Mouse (Mus musculus): ENCODE results near the gene Abca2.
A peak's percentile ranks its signal among the peaks of the same experiment; 100 is the strongest.
"Not testable (repeated sequence)": the region's sequence is repeated elsewhere in the genome, so short reads cannot be mapped to it uniquely, and the experiment has no call there.

The Abca2 gene

GRCm38 (mm10) chr2:25428442-25429236, at the start of gene Abca2:
Abca2 (plus strand) TSS chr2:25428703.
- DNase-seq (ENCODE audit: low spot score) = peak; percentile 86

GRCm38 (mm10) chr2:25384492-25384891, 44.0 kb upstream of the Abca2 start:
- DNase-seq (ENCODE audit: low spot score) = no peak

DNA sequence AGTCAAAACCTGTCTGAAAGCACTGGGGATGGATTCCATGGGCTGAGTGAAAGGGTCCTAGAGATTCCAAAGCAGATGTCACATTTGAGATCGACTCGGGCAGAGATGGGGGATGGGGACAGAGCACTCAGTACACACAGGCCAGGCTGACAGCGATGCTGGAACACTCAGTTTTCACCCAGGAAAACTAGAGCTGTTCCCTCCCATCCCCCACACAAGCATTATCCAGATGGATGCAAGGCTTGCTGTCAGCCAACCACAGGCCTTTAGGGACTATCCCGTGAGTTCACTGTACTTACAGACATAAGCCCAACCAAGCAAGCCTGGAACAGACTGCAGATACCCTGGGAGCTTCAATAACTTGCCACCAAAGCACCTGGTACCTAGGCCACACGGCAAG, 37.2 kb upstream of the Abca2 start:
- no peak for DNase-seq (ENCODE audit: low spot score)

GRCm38 (mm10) chr2:25394281-25395221, 34.0 kb upstream of the Abca2 start:
- DNase-seq (ENCODE audit: low spot score) = no peak

DNA sequence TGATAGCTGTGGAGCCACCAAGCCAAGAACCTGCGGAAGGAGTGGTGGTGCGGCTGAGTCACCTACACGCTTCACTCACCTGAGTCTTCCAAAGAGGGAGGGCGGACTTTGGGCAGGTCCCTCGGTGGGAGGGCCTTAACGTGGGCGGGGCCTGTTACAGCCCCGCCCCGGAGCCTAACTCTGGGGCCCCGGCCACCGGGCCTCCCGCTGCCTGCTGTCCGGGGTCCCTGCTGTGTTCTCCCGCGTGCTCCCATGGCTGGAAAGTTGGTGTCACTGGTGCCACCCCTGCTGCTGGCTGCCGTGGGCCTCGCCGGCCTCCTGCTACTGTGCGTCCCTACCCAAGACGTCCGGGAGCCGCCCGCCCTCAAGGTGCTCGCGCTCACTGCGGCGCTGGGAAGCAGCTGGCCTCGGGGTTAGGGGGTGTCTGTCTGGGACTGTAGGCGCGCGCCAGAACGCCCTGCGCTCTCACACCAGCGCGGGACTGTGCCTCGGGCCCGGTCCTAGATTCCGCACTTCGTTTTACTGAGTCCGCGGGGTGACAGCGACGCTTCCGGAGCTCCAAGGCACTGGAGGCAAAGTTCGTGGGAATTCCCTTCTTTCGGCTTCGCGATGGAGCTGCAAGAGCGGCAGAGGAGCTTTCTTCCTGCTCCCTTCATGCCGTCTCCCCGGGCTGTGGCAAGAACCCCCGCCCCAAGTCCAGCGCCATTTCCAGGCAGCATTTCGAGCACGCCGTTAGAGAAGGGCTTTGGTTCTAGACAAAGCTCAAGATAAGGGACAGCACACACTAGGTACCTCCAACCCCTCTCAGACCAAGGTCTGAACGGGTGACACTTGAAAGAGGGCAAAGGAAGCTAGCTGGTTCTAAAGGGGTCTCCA, 32.5 kb upstream of the Abca2 start, which contains the start of gene Entpd2:
Gene Entpd2, plus strand, starts transcription at position 154 of the 876 bp plus-strand sequence.
- DNase-seq (ENCODE audit: low spot score) = no peak

GRCm38 (mm10) chr2:25396597-25396983, 31.9 kb upstream of the Abca2 start:
- no peak for DNase-seq (ENCODE audit: low spot score)

DNA sequence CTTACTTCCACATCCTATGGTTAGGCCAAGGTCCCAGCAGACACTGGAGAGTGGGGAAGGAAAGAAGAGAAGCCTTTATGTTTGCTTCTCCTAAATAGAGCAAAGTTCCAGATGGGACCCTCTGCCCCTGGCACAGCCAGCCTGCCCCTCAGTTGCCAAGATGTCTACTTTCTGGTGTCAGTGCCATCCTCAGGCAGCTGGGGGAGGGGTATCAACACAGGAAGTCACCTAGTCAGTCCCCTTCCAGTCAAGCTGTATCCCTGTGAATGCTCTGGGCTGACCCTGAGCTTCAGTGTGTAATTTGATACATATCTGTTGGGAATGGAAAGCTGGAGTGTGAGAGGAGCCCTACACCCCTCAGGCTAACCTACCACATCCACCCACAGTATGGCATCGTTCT, 31.5 kb upstream of the Abca2 start:
- no peak for DNase-seq (ENCODE audit: low spot score)

GRCm38 (mm10) chr2:25398065-25398464, 30.4 kb upstream of the Abca2 start:
- no peak for DNase-seq (ENCODE audit: low spot score)

DNA sequence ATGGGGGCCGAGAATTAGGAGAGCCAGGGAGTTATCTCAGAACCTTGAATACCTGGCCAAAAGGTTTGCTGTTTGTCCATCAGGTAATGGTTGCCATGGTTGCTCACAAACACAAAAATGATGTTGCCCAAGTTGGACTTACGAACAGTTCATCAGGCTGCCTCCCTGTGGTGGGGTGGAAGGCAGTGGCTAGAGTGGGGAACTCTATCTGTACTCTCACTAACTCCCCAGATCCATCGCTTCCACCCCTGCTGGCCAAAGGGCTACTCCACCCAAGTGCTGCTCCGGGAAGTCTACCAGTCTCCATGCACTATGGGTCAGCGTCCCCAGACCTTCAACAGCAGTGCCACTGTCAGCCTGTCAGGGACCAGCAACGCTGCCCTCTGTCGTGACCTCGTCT, 29.5 kb upstream of the Abca2 start, which contains the start of gene Npdc1:
Gene Npdc1, plus strand, starts transcription at position 301 of the 400 bp plus-strand sequence.
- DNase-seq (ENCODE audit: low spot score) = no peak

DNA sequence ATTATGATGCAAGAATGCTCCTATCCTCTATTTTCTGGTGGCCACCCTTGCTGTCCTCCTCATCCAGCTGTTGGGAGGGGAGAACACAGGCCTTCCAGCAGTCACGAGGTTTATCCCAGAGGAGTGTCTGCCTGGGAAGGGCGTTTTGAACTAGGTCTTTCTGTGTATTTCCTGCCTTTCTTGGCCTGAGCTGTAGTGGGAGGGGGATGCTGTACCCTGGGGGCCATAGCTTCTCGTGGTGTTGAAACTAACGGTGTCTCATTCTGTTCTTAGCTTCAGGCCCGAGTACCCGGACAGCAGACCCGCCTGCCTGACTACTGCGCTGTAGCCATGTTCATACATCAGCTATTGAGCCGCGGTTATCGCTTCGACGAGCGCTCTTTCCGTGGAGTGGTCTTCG, 28.2 kb upstream of the Abca2 start:
- no peak for DNase-seq (ENCODE audit: low spot score)

DNA sequence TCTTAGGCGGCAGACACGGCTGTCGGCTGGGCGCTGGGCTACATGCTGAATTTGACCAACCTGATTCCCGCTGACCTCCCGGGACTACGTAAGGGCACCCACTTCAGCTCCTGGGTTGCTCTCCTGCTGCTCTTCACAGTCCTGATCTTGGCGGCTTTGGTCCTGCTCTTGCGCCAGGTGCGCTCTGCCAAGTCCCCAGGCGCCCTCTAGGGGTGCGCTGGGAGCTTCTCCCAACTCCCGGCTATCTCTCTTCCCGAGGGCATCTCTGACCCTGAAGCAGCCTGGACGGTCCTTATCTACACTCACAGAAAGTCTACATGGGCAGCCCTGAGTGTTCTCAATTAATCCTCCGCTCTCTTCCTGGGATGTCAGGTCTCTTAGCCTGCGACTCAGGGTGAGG, 27.7 kb upstream of the Abca2 start:
- no peak for DNase-seq (ENCODE audit: low spot score)

GRCm38 (mm10) chr2:25402377-25402971, 26.0 kb upstream of the Abca2 start:
- peak; percentile 80 for DNase-seq (ENCODE audit: low spot score)

- no peak for DNase-seq (ENCODE audit: low spot score)
Observed at GRCm38 (mm10) chr2:25402972-25403601, 25.4 kb upstream of the Abca2 start.

DNA sequence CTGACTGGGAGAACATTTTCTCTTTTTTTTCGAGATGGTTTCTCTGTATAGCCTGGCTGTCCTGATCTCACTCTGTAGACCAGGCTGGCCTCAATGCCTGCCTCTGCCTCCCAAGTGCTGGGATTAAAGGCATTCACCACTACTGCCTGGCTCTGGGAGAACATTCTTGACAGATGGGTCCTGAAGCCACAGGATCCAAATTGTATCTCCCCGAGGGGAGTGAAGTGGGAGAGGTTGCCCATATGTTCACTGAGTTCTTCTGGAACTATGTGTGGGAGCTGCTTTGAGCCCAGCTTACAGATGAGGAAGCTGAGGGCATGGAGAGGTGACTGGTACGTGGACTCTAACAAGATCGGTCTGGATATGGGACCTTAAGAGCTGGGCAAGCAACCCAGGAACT, 24.5 kb upstream of the Abca2 start:
- no peak for DNase-seq (ENCODE audit: low spot score)

DNA sequence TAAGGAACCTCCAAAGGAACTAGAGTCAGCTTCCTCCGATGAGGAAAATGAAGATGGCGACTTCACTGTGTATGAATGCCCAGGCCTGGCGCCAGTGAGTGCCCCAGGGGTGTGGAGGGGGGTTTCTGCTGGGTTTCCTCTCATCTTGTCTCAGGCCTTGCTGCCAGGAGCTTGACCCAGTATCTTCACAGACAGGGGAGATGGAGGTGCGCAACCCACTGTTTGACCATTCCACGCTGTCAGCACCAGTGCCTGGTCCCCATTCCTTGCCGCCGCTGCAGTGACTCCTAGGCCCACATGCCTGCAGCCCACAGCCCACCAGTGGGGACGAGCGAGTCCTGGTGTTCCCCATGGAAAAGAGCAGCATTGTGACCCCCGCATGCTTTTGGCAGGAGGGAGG, 19.6 kb upstream of the Abca2 start:
- DNase-seq (ENCODE audit: low spot score) = no peak

GRCm38 (mm10) chr2:25413436-25413835, 15.1 kb upstream of the Abca2 start:
- not testable (repeated sequence) for DNase-seq (ENCODE audit: low spot score)

- no peak for DNase-seq (ENCODE audit: low spot score)
Observed at GRCm38 (mm10) chr2:25417426-25417825, 11.1 kb upstream of the Abca2 start.

GRCm38 (mm10) chr2:25421896-25422295, 6.6 kb upstream of the Abca2 start:
- DNase-seq (ENCODE audit: low spot score) = no peak

DNA sequence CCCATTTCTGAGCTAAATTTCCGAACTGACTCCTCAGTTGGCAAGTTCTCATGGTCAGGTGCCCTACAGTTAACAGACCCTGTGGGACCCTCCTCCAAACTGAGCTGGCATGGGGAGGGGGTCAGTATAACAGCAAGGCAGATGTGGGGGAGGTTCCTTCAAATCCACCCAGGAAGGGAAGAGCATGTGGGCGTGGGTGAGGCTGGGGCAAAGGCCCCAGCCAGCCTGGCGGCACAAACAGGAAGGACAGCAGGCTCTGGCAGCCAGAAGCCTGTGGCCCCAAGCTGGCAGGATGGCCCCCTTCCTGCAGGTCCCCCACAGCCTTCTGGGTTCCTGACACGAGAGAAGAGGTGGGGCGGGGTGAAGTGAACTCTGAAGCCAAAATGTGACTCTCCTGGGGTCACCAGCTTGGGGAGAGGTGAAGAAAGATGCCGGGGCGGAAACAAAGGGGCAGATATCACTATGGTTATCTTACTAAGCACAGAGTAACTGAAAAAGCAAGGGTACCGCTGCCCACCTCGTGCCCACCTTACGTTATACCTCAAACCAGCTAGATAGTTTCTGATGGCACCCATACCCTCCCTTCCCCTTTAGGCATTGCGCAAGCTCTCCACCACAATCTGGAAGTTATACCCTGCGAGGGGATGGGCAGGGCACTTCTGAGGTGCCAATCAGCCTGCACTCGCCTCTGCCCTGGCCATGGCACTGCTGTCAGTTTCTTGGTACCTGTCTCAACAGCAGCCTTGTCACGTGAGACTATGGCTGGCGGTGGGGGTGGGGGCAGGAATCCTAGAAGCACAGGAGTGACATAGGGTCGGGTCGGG, 5.7 kb upstream of the Abca2 start, which contains the start of gene Fut7:
Gene Fut7, plus strand, starts transcription at position 681 of the 824 bp plus-strand sequence.
- DNase-seq (ENCODE audit: low spot score) = no peak

- no peak for DNase-seq (ENCODE audit: low spot score)
Observed at GRCm38 (mm10) chr2:25423626-25424025, 4.9 kb upstream of the Abca2 start.

Data from c-Kit-positive CD71-positive TER-119-positive erythroid progenitor cells, embryonic 14.5 days (primary cell).